Mouse (Mus musculus) adipocyte (in vitro differentiated cells): Measurements from ENCODE around the gene Tceal5.
"Not testable (repeated sequence)": the region's sequence is repeated elsewhere in the genome, so short reads cannot be mapped to it uniquely, and the experiment has no call there.

Experiments
- DNase-seq: peaks from one replicate; pipeline ENCODE4 v3.0.0-alpha.2; 2016; ENCODE audit warnings: low spot score

Tceal5 gene

GRCm38 (mm10) chrX:136203664-136204066 lies at the start of gene Tceal5:
TSS of gene Tceal5 (minus strand) at chrX:136203876.
- no peak for DNase-seq

GRCm38 (mm10) chrX:136252023-136252729 lies 48.5 kb upstream of the Tceal5 start:
- no peak for DNase-seq

- DNase-seq, result no peak
These were observed 46.0 kb upstream of the Tceal5 start for GRCm38 (mm10) chrX:136249671-136250070.

- no peak for DNase-seq
These were observed 45.1 kb upstream of the Tceal5 start for GRCm38 (mm10) chrX:136248811-136249210.

- DNase-seq, result peak; percentile 6
These were observed 41.9 kb upstream of the Tceal5 start for GRCm38 (mm10) chrX:136245521-136246071.

GRCm38 (mm10) chrX:136244574-136245229 lies 41.0 kb upstream of the Tceal5 start, which contains the start of gene Tceal9:
TSS of gene Tceal9 (plus strand) at chrX:136245079.
- peak; percentile 73 for DNase-seq

GRCm38 (mm10) chrX:136243181-136243580 lies 39.5 kb upstream of the Tceal5 start:
- DNase-seq, result no peak

GRCm38 (mm10) chrX:136238118-136238517 lies 34.4 kb upstream of the Tceal5 start:
- peak; percentile 26 for DNase-seq

- DNase-seq, result no peak
These were observed 24.1 kb upstream of the Tceal5 start for GRCm38 (mm10) chrX:136227768-136228167.

- DNase-seq, result no peak
These were observed 20.0 kb upstream of the Tceal5 start for GRCm38 (mm10) chrX:136223714-136224113.

- no peak for DNase-seq
These were observed 12.6 kb upstream of the Tceal5 start for GRCm38 (mm10) chrX:136216303-136216702.

- DNase-seq, result not testable (repeated sequence)
These were observed 11.3 kb upstream of the Tceal5 start, which contains the start of the genes Tceal7 and Bex1 for GRCm38 (mm10) chrX:136214729-136215677. TSS of gene Tceal7 (plus strand) at chrX:136214779. TSS of gene Bex1 (minus strand) at chrX:136215513.

- no peak for DNase-seq
These were observed 9.7 kb upstream of the Tceal5 start for GRCm38 (mm10) chrX:136213396-136213795.

- no peak for DNase-seq
These were observed 730 bp upstream of the Tceal5 start for GRCm38 (mm10) chrX:136204406-136204805.

GRCm38 (mm10) chrX:136203257-136203656 lies 419 bp downstream of the Tceal5 start:
- DNase-seq, result no peak

GRCm38 (mm10) chrX:136196873-136197272 lies 6.8 kb downstream of the Tceal5 start:
- DNase-seq, result peak; percentile 12

- DNase-seq, result no peak
These were observed 8.3 kb downstream of the Tceal5 start for GRCm38 (mm10) chrX:136195193-136195944.

GRCm38 (mm10) chrX:136183107-136183506 lies 20.6 kb downstream of the Tceal5 start:
- DNase-seq, result peak; percentile 39

- DNase-seq, result no peak
These were observed 22.7 kb downstream of the Tceal5 start for GRCm38 (mm10) chrX:136180897-136181553.

- peak; percentile 25 for DNase-seq
These were observed 30.9 kb downstream of the Tceal5 start for GRCm38 (mm10) chrX:136172786-136173185.
